Mouse (Mus musculus): ENCODE measurements around the gene Tmem80.

The Tmem80 gene

DNA sequence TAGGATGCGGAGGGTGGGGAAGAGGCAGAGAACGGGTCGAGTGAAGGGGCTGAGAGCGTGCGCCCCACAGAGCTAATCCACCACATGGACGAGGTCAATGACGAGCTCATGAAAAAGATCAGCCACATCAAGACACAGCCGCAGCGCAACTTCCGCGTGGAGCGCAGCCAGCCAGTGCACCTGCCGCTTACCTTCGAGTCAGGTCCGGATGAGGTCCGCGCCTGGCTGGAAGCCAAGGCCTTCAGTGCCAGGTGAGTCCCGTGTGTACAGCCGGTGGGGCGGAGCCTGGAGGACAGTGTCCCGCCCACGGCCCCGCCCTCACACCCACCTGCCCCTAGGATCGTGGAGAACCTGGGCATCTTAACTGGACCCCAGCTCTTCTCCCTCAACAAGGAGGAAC, 34.0 kb downstream of the Tmem80 start:
- DNase-seq (ENCODE audit: low spot score) = no peak

DNA sequence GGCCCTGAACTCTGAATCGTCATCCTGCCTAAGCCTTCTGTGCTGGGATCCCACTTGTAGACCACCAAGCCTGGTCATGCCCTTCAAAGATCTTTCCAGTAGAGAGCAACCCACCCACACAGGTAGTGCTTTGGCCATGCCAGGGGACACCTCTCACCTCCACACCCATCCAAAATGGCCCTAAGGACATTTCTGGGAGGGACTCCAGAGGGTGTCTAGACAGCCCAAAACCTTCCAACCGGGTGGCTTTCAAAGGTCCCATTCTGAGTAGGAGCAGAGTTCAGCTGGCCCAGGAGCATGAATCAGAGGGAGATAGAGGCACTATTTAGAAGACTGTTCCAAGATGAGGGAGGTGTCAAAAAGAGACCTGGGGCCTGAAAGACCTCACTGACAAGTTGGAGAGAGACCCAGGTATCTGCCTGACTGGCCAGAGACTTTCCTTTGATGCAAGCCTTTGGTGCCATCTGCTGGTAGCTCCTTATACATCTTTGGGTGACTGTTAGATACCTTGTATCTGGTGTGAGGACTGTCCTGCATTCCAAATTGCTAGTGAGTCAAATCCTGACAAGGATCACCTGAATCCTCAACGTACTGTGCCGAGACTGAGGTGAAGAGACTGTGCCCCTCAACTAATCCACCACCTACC, 35.7 kb downstream of the Tmem80 start:
- DNase-seq (ENCODE audit: low spot score) = peak; percentile 88

DNA sequence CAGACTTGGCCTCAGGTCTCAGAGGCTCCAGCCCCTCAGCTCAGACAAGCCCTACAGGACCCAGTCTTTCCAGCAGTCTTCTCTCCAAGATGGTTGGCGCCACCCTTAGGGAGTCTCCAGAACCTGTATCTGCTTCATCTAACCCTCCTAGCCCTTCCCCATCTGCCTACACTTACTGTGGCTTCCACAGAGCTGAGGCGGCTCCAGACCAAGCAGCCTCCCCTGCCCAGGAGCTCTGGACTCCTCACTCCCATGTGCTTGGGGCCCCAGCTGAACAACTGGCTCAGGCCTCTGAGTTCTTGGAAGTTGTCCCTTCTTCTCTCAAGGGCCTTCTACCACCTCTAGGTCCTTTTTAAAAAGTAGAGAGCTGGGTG, 36.2 kb downstream of the Tmem80 start:
- DNase-seq (ENCODE audit: low spot score) = no peak

DNA sequence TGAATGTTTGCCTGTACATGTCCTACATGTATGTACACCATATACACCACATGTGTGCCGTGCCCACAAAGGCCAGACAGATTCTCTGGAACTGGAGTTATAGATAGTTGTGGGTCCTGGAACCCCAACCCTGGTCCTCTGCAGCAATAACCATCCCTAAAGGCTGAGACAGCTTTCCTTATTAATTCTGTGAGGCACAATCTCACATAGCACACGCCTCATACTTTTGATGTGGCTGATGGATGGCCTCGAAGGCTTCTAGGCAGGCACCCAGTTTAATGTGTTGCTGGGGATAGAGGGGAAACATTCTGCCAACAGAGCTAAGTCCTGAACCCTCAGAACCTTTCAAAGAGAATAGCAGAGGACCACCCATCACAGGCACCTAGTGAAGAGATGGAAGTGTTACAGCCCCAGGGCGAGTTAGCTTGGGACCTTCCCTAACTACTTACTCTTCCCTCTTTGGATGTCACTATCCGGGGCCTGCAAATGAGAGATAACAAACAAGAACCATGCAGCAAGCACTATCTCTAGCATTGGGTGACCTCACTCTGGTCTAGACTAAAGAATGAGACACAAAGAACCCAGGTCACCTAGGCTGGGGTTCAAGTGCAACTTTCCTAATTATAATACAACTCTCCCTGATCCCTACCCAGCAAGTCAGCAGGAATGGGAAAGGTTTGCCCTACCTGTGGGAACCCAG, 37.0 kb downstream of the Tmem80 start:
- no peak for DNase-seq (ENCODE audit: low spot score)

DNA sequence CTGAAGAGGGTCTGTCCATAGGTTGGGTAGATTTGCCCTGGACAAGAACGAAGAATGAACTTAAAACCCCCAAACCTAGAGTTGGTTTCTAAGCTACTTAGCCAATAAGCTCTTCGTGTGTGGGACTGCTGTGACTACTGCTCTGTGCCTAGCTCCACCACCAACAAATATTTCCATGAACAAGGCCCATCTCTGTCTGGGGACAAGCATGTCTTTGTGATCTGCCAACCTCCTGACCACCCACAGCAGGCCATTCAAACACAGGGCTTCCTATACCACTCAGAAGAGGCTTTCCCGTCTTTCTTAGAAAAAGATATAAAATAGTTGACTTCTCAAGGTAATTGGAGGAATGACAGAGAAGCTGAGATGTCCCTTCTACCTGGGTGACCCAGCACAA, 37.5 kb downstream of the Tmem80 start:
- DNase-seq (ENCODE audit: low spot score) = no peak

DNA sequence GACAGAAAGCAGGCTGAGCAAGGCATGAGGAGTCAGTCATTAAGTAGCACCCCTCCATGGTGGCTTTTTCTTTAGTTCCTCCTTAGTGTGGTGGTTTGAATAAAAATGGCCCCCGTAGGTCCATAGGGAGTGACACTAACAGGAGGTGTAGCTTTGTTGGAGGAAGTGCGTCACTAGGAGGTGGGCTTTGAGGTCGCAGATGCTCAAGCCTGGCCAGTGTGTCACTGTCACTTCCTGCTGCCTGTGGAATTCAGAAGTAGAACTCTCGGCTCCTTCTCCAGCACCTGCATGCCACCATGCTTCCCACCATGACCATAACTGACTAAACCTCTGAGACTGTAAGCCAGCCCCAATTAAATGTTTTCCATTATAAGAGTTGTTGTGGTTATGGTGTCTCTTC, 39.8 kb downstream of the Tmem80 start:
- no peak for DNase-seq (ENCODE audit: low spot score)

DNA sequence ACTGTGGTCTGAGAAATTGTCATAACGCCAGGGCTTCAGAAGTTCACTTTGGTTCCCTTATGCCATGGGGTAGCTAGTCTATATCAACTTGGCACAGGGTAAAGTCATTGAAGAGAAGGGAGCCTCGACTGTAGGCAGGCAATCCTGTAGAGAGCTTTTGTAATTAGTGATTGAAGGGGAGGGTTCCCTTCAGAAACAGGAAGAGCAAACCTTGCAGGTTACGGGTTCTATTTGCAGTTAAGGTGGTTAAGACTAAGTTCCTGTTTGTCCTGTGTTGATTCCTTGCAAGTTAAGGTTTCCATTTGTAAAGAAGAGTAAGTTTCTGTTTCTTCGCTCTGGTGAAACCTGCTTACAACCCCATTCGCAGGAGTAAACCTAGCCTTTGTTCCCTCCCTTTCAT, 42.4 kb downstream of the Tmem80 start:
- DNase-seq (ENCODE audit: low spot score) = no peak

DNA sequence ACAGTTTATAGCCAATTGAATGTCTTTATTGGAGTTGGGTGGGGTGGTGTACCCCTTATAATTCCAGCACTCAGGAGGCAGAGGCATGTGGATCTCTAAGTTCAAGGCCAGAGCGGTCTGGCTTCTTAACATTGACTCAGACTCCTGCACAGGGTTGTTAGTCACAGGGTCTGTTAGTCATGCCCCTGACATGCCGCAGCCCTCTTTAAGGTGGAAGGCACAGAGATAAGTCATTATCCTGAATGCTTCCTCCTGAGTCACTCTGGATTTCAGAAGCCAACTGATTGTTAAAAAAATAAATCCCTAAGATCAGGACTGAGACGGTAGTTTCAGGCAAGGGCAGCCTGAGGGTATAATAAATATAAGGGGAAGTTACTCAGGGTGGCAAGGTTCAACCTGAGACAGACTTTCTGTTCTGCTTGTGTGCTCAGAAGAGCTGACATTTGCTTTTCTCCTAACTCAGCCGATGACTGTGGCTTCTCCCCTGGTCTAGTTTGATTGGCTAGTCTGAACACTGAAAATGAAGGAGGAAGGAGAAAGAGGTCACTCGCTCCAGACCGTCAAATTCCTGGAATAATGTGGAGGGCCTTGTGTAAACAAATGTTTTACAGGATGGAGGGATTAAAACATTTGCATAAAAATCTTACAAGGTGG, 44.5 kb downstream of the Tmem80 start:
- no peak for DNase-seq (ENCODE audit: low spot score)

DNA sequence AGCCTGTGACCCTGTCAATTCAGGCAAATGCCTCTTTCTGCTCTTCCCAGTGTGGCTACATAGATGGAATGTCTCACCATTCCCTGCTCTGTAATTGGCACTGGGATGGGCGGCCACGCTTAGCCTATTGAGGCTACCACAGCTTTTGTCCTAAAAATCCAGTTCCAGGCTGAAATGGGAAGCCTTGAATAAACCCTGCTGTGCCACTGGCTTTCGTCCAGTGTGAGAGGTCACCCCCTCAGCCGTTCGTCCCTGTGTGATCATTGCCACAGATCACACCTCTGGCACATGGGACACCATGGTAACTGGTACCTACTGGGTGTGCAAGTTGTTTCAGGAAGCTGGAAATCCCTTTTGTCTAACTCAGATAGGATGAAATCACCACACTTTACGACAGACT, 46.1 kb downstream of the Tmem80 start:
- no peak for DNase-seq (ENCODE audit: low spot score)

DNA sequence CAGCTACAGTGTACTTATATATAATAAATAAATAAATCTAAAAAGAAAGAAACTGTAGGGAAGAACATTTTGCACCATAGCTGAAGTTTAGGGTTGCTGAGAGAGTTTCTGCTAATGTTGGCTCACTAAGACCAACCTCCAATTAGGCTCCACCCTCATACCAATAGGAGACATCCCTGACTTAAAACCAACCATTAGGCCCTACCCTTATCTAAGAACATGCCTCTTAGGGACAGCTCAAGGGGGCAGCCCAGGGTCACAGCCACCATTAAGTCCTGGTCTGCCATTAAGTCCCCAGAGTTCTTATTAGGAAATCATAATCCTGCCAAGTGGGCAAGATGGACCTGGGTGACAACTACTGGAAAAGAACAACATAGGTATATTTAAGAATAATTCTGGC, 46.9 kb downstream of the Tmem80 start:
- DNase-seq (ENCODE audit: low spot score) = no peak

DNA sequence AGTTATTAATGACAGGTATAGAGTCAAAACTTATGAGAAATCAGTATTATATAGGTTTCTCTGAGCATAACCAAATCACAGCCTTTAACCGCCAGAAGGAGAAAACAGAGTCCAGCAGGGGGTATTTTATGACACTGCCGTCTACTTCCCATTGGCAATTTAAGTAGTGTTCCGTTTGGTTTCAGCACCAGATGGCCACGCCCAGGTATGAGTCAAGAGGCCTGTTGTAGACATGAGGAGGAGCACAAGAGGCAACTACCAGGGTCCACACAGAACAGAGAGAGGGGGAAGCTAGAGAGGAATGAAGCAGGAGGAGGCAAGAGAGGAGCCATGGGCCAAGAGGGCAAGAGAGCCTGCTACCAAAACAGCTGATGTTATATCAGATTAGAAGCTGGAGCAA, 52.0 kb downstream of the Tmem80 start:
- DNase-seq (ENCODE audit: low spot score) = no peak

DNA sequence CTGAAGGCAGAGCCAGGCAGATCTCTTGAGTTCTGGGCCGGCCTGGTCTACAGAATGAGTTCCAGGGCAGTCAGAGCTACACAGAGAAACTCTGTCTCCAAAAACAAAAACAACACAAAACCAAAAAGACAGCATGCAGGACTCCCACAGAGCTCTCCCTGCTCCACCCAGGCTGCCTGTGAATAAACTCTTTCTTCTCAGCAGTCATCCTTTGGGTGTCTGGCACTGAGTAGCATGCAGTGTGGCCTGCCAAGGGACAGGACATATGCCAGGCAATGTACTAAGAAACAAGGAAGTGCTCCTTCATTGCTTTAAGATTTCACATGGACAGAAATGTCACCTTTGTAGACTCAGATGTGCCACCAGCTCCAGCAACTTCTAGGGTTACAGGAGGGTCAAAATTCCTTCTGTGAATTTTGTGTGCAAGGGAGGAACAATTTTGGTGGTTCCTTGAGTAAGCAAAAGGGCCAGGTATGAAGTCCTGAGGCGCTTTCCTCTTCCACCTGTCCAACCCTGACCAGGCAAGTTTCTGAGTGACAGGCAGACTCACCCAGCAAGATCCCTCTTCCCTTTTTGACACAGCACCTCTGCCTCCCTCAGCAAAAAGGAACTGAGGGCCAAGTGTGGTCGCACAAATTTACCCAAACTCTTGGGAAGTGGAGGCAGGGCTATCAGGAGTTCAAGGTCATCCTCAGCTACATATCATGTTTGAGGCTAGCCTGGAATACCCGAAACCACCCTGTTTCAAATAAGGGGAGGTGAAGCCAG, 53.7 kb downstream of the Tmem80 start:
- no peak for DNase-seq (ENCODE audit: low spot score)

Measured in retina, embryonic 14.5 days (tissue).